Mouse (Mus musculus) testis, adult 2 months (tissue): Measurements from ENCODE around the gene Elovl5.

Source experiments
- CTCF ChIP-seq: fragments of 200-500 bp; IDR thresholded peaks from 2 replicates; pipeline ENCODE4 v1.5.1; 2012; ENCODE audit warnings: low read depth, mild to moderate bottlenecking, inconsistent platforms, low read length, moderate library complexity; ENCODE audit not compliant: control insufficient read depth, insufficient read depth, insufficient replicate concordance
- POLR2A ChIP-seq: fragments of 200-500 bp; IDR thresholded peaks from 2 replicates; pipeline ENCODE4 v1.6.1; 2012; ENCODE audit warnings: low read depth, mild to moderate bottlenecking, inconsistent platforms, low read length, moderate library complexity; ENCODE audit not compliant: control insufficient read depth

- TF ChIP-seq CTCF = no peak
- TF ChIP-seq POLR2A = no peak
Observed at GRCm38 (mm10) chr9:77898551-77898950, 18.6 kb upstream of the Elovl5 start.
